Comparison of ENCODE assay signal across 8 mouse cellular contexts in genomic region chr10:53435181-53435874, GRCm38 (mm10). TPM values are rescaled to one million over a fixed set of nuclear protein-coding genes. Genes with fewer than 3 reads are reported as not detected.
DNase-seq lines count a peak whose midpoint lies in the region; ATAC-seq and TF ChIP-seq lines count a peak whose summit lies in the region.

No protein-coding gene starts in this region.

- H3K4me3 ChIP-seq in forebrain, embryonic 12.5 days (replicated peaks), result no peak overlapping the region
- no peak overlapping the region for H3K4me3 ChIP-seq in heart, postnatal 0 days (ENCODE audit: low read depth, low read length)
- H3K4me3 ChIP-seq in neural tube, embryonic 12.5 days, result no peak overlapping the region
- H3K4me3 ChIP-seq in thymus, adult 2 months (ENCODE audit: control insufficient read depth, insufficient read depth, low read length), result no peak overlapping the region

- 0 out of 2 replicates have a peak, but pooled peaks cover 3% of the 10 kb centered on the region for H3K27me3 ChIP-seq in forebrain, embryonic 12.5 days
- no peaks in the 10 kb centered on the region for H3K27me3 ChIP-seq in heart, postnatal 0 days (ENCODE audit: control insufficient read depth, insufficient read depth, low read length)
- H3K27me3 ChIP-seq in neural tube, embryonic 12.5 days (replicated peaks), result no peaks in the 10 kb centered on the region
- H3K27me3 ChIP-seq in thymus, adult 2 months (ENCODE audit: control insufficient read depth, insufficient read depth, low read length), result no peaks in the 10 kb centered on the region

- ATAC-seq in forebrain, embryonic 12.5 days (ENCODE audit: low FRiP score), result peak; percentile 56; the same call in 1 of the 2 replicates
- ATAC-seq in heart, postnatal 0 days (ENCODE audit: insufficient read depth, low read depth), result peak; percentile 76
- peak; percentile 56; the same call in 1 of the 2 replicates for ATAC-seq in neural tube, embryonic 12.5 days (ENCODE audit: low FRiP score, low read depth)

- no peaks in the 10 kb centered on the region for H3K36me3 ChIP-seq in forebrain, embryonic 12.5 days (replicated peaks)
- H3K36me3 ChIP-seq in heart, postnatal 0 days (replicated peaks; ENCODE audit: control insufficient read depth, insufficient read depth, low read length), result no peaks in the 10 kb centered on the region
- H3K36me3 ChIP-seq in neural tube, embryonic 12.5 days, result no peaks in the 10 kb centered on the region
- H3K36me3 ChIP-seq in thymus, adult 2 months (ENCODE audit: control insufficient read depth, insufficient read depth, low read length), result no peaks in the 10 kb centered on the region

- H3K27ac ChIP-seq in forebrain, embryonic 12.5 days, result peak overlapping the region; percentile 4; the same call in 1 of the 2 replicates
- H3K27ac ChIP-seq in heart, postnatal 0 days (ENCODE audit: low read depth), result peak overlapping the region; percentile 74
- H3K27ac ChIP-seq in neural tube, embryonic 12.5 days, result peak overlapping the region; percentile 33; the same call in 1 of the 2 replicates
- no peak overlapping the region for H3K27ac ChIP-seq in thymus, adult 2 months (ENCODE audit: control insufficient read depth, insufficient read depth, low read length)

- TF ChIP-seq CTCF in heart, postnatal 0 days (IDR thresholded peaks at IDR 0.05; ENCODE audit: low read depth), result no peak
- TF ChIP-seq CTCF in thymus, adult 2 months (IDR thresholded peaks at IDR 0.05; ENCODE audit: borderline replicate concordance, control insufficient read depth, extremely low read depth, insufficient read depth, low read length, poor library complexity), result no peak

- H3K9me3 ChIP-seq in forebrain, embryonic 12.5 days, result no peaks in the 10 kb centered on the region
- H3K9me3 ChIP-seq in heart, postnatal 0 days (replicated peaks; ENCODE audit: control insufficient read depth, low read length), result no peaks in the 10 kb centered on the region
- H3K9me3 ChIP-seq in neural tube, embryonic 12.5 days, result no peaks in the 10 kb centered on the region

- 62% methylated on average over 14 of the region's 14 CpGs for WGBS in forebrain, embryonic 12.5 days
- 35% methylated on average over 14 of the region's 14 CpGs for WGBS in heart, postnatal 0 days
- WGBS in neural tube, embryonic 12.5 days, result 60% methylated on average over 14 of the region's 14 CpGs
- 50% methylated on average over 14 of the region's 14 CpGs for WGBS in thymus, adult 2 months

- no peak for TF ChIP-seq EP300 in heart, postnatal 0 days (IDR thresholded peaks at IDR 0.05; ENCODE audit: low read depth)

- H3K4me2 ChIP-seq in forebrain, embryonic 12.5 days, result no peak overlapping the region
- H3K4me2 ChIP-seq in heart, postnatal 0 days (ENCODE audit: low read depth, low read length), result no peak overlapping the region; the same call in 1 of the 2 replicates
- no peak overlapping the region for H3K4me2 ChIP-seq in neural tube, embryonic 12.5 days (replicated peaks)

- H3K9ac ChIP-seq in forebrain, embryonic 12.5 days, result no peak overlapping the region
- H3K9ac ChIP-seq in heart, postnatal 0 days (replicated peaks; ENCODE audit: low read depth, low read length), result no peak overlapping the region
- no peak overlapping the region for H3K9ac ChIP-seq in neural tube, embryonic 12.5 days

- TF ChIP-seq POLR2A in thymus, adult 2 months (IDR thresholded peaks at IDR 0.05; ENCODE audit: control insufficient read depth, extremely low read depth, insufficient read depth, low read length, poor library complexity), result no peak

- DNase-seq in ES-CJ7 (ENCODE audit: low read depth, low spot score), result peak; percentile 13
- peak; percentile 46 for DNase-seq in c-Kit-positive CD71-positive TER-119-negative erythroid progenitor cells, embryonic 14.5 days (ENCODE audit: low read depth)
- peak; percentile 56 for DNase-seq in heart, postnatal 0 days (ENCODE audit: low spot score)
- peak; percentile 88 to 91 for DNase-seq in kidney, postnatal 25 days
- peak; percentile 83 to 85 for DNase-seq in lung, adult 18-20 months
- peak; percentile 76 for DNase-seq in thymus, adult 2 months

- peaks cover 14% of the 10 kb centered on the region for H3K4me1 ChIP-seq in forebrain, embryonic 12.5 days
- peaks cover 26% of the 10 kb centered on the region for H3K4me1 ChIP-seq in heart, postnatal 0 days (ENCODE audit: control insufficient read depth, insufficient read depth)
- 0 out of 2 replicates have a peak, but pooled peaks cover 7% of the 10 kb centered on the region for H3K4me1 ChIP-seq in neural tube, embryonic 12.5 days
- peaks cover 8% of the 10 kb centered on the region for H3K4me1 ChIP-seq in thymus, adult 2 months (replicated peaks; ENCODE audit: control insufficient read depth, insufficient read depth, low read length)

RNA-seq across cellular contexts. Expression of gene Cep85l, which starts 55.6 kb away (rescaled TPM):
- 5.3 TPM in 2 replicates for polyA plus RNA-seq in forebrain, embryonic 12.5 days (2016; fragmentation: Nextera tagmentation; extraction: Ambion mirVana)
- total RNA-seq in heart, postnatal 0 days (2014; rRNA removed; ENCODE audit: low replicate concordance), result 17.6 and 21.2 TPM in 2 replicates
- 3.3 and 4.1 TPM in 2 replicates for polyA plus RNA-seq in heart, postnatal 0 days (2015; fragmentation: Nextera tagmentation; extraction: Ambion mirVana)
- polyA plus RNA-seq in neural tube, embryonic 12.5 days (2016; fragmentation: Nextera tagmentation; extraction: Ambion mirVana), result 9.2 and 10.0 TPM in 2 replicates
- 1.8 and 1.9 TPM in 2 replicates for polyA plus RNA-seq in thymus, adult 2 months (2012; rRNA removed)

Comparison
In these comparisons a context has a peak if more than half of its experiments do, and no peak if none do; other contexts are left out.
1. DNase-seq: peak in every context shown above with its lines; median percentile 90 in kidney, postnatal 25 days; 84 in lung, adult 18-20 months; 76 in thymus, adult 2 months; 56 in heart, postnatal 0 days; 46 in c-Kit-positive CD71-positive TER-119-negative erythroid progenitor cells, embryonic 14.5 days; 13 in ES-CJ7.